Mouse (Mus musculus) lung, postnatal 0 days (tissue): ENCODE measurements at regions not wholly inside any gene's neighbourhood (a gene's known extent, or its start where the extent isn't known, plus 50 kb on each side); places are given as distances from the start of the nearest gene placed in this dataset.

Experiments used
- ATAC-seq: fragments of 200-750 bp; cut with Nextera tagmentation; 2 replicates; pipeline ENCODE4 v1.8.0; 2017; ENCODE audit warnings: moderate library complexity
- DNase-seq: peaks from one replicate; pipeline ENCODE4 v3.0.0-alpha.2; 2016; ENCODE audit warnings: low spot score
- H3K27ac ChIP-seq: fragments of 300-500 bp; sonication (generic); 2 replicates; pipeline ENCODE4 v1.5.1; 2014; ENCODE audit warnings: antibody characterized with exemption, mild to moderate bottlenecking, low read length, mixed read lengths
- H3K27me3 ChIP-seq: fragments of 300-500 bp; sonication (generic); replicated peaks from 2 replicates; pipeline ENCODE4 v1.6.1; 2014; ENCODE audit warnings: low read length, mixed read lengths; ENCODE audit not compliant: insufficient read depth
- H3K36me3 ChIP-seq: fragments of 300-500 bp; sonication (generic); 2 replicates; pipeline ENCODE4 v1.6.1; 2014; ENCODE audit warnings: low read length, mixed read lengths; ENCODE audit not compliant: insufficient read depth
- H3K4me1 ChIP-seq: fragments of 300-500 bp; sonication (generic); 2 replicates; pipeline ENCODE4 v1.6.1; 2014; ENCODE audit warnings: antibody characterized with exemption, low read depth, low read length, mixed read lengths; ENCODE audit not compliant: insufficient read depth
- H3K4me2 ChIP-seq: fragments of 300-500 bp; sonication (generic); replicated peaks from 2 replicates; pipeline ENCODE4 v1.6.1; 2014; ENCODE audit warnings: low read depth, mild to moderate bottlenecking, low read length, moderate library complexity, mixed read lengths
- H3K4me3 ChIP-seq: fragments of 300-500 bp; sonication (generic); 2 replicates; pipeline ENCODE4 v1.5.1; 2014; ENCODE audit warnings: low read depth, low read length
- H3K9ac ChIP-seq: fragments of 300-500 bp; sonication (generic); replicated peaks from 2 replicates; pipeline ENCODE4 v1.6.1; 2014; ENCODE audit warnings: low read depth, mild to moderate bottlenecking
- H3K9me3 ChIP-seq: fragments of 300-500 bp; sonication (generic); 2 replicates; pipeline ENCODE4 v1.6.1; 2016; ENCODE audit warnings: low read length, mixed read lengths
- CTCF ChIP-seq: IDR thresholded peaks from 2 replicates; pipeline ENCODE4 v1.5.1; 2016; ENCODE audit warnings: antibody characterized with exemption, mild to moderate bottlenecking
- EP300 ChIP-seq: IDR thresholded peaks from 2 replicates; pipeline ENCODE4 v1.6.1; 2016; ENCODE audit warnings: antibody characterized with exemption, mild to moderate bottlenecking, control low read depth
- WGBS: fragments of 180-500 bp; shearing (Covaris S2); extraction: QIAGEN DNeasy Blood & Tissue Kit; methylation state at CpG from one replicate; pipeline ENCODE4 v1.1.7; 2014; 5-methylcytosine and 5-hydroxymethylcytosine counted together

DNA sequence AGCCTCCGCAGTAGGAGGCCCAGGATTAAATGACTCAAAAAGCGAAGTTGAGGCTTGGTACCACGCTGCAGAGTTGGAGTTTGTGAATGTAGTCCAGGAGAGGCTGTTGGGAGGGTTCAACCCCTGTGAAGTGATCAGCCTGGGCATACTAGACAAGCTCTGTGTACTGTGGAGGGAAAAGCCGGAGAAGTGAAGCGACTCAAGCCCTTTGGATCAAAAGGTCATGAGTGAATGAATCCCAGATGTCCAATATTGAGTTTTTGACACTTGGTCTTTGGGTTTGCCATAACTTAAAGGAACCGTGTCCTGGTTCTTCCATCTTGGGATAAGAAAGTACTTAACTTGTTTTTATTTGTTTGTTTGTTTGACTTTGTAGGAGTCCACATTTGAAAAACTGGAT lies 76.5 kb upstream of the Kitl start:
- Histone ChIP-seq H3K4me1 (no peaks in the 10 kb centered on the region), H3K9ac (no peak overlapping the region), H3K4me3 (no peak overlapping the region), H3K27me3 (no peaks in the 10 kb centered on the region), H3K9me3 (no peaks in the 10 kb centered on the region), H3K4me2 (no peak overlapping the region), H3K36me3 (no peaks in the 10 kb centered on the region), H3K27ac (no peak overlapping the region)
- no peak for DNase-seq
- WGBS, result 90% methylated on average over 6 of the region's 6 CpGs
- no peak for TF ChIP-seq CTCF
- no peak for ATAC-seq

DNA sequence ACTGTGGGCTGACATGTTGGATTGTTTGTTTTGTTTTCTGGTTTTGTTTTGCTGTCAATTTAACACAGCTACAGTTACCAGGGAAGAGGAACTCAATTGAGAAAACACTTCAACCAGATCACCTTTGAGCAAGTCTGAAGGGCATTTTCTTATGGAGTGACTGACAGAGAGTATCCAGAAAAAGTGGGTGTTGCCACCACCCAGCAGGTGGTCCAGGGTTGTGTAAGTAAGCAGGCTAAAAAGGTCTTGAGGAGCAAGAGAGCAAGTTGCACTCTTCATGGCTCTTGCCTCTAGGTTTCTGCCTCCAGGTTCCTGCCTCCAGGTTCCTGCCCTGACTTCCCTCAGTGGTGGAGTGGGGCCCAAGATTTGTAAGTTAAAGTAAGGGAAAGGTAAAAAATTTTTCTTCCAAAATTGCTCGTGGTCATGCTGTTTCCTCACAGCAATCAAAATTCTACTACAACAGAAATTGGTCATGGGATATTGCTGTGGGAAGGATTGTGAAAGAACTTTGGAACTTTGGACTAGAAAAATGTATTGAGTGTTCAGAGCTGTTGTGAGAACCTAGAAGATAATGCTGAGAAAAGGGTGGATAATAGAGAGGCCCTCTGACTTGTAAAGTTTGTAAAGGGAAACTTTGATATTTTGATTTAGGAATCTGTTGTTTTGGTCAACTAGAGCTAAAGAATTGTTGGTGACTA lies 77.4 kb upstream of the Kitl start:
- no peak overlapping the region for H3K27ac ChIP-seq
- no peak for TF ChIP-seq EP300
- TF ChIP-seq CTCF, result no peak
- 81% methylated on average over 1 of the region's 1 CpGs for WGBS
- no peak overlapping the region for H3K9ac ChIP-seq
- H3K9me3 ChIP-seq, result no peaks in the 10 kb centered on the region
- H3K4me2 ChIP-seq, result no peak overlapping the region
- no peak for DNase-seq
- no peak for ATAC-seq
- no peaks in the 10 kb centered on the region for H3K36me3 ChIP-seq
- no peak overlapping the region for H3K4me3 ChIP-seq
- H3K4me1 ChIP-seq, result no peaks in the 10 kb centered on the region
- H3K27me3 ChIP-seq, result no peaks in the 10 kb centered on the region

DNA sequence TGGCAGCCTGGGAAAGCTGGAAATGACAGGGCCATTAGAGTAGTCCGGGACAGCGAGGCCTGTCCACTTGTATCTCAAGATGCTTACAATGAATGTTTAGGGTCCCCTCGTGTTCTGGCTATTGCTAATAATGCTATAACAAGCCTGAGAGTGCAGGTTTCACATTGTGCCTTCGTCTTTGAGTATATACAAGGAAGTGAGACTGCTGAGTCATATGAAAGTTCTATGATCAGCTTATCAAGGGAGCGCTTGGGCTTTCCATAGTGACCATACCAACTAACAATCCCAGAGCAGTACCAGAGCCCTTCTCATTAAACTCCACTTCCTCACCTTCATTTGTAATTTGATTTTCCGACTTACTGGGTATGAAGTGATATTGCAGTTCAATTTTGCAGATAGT lies 86.2 kb upstream of the Kitl start:
- ATAC-seq, result no peak
- peaks cover 5% of the 10 kb centered on the region; the same call in 1 of the 2 replicates for H3K4me1 ChIP-seq
- TF ChIP-seq EP300 (no peak), CTCF (no peak)
- no peaks in the 10 kb centered on the region for H3K27me3 ChIP-seq
- WGBS, result 81% methylated on average over 6 of the region's 6 CpGs
- H3K36me3 ChIP-seq, result no peaks in the 10 kb centered on the region
- no peak for DNase-seq
- no peaks in the 10 kb centered on the region for H3K9me3 ChIP-seq
- no peak overlapping the region for H3K4me2 ChIP-seq
- no peak overlapping the region for H3K4me3 ChIP-seq
- no peak overlapping the region for H3K9ac ChIP-seq
- H3K27ac ChIP-seq, result no peak overlapping the region

DNA sequence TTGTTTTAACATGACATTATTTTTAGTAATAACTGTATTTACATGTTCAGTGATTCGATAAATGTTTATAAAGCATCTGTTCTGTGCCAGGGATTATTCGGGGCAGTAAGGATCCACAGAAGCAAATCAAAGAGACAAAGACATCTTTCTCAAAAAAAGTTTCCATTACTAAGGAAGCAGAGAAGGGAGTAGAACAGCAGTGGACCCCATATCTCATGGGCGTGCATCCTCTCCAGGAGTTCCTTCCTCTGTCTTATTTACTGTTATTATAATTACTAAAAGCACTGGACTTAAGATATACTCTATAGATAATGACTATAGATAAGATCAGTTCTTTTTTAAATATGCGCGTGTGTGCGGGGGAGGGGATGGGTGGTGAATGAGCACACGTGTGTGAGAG lies 87.5 kb upstream of the Kitl start:
- peaks cover 5% of the 10 kb centered on the region; the same call in 1 of the 2 replicates for H3K4me1 ChIP-seq
- no peak overlapping the region for H3K9ac ChIP-seq
- no peaks in the 10 kb centered on the region for H3K27me3 ChIP-seq
- no peaks in the 10 kb centered on the region for H3K9me3 ChIP-seq
- no peak overlapping the region for H3K4me3 ChIP-seq
- peak; percentile 56 for ATAC-seq
- no peak overlapping the region for H3K27ac ChIP-seq
- DNase-seq, result peak; percentile 20
- H3K4me2 ChIP-seq, result no peak overlapping the region
- TF ChIP-seq EP300, result peak; percentile 63; the same call in 1 of the 2 replicates
- no peak for TF ChIP-seq CTCF
- WGBS, result 63% methylated on average over 7 of the region's 7 CpGs
- no peaks in the 10 kb centered on the region for H3K36me3 ChIP-seq

DNA sequence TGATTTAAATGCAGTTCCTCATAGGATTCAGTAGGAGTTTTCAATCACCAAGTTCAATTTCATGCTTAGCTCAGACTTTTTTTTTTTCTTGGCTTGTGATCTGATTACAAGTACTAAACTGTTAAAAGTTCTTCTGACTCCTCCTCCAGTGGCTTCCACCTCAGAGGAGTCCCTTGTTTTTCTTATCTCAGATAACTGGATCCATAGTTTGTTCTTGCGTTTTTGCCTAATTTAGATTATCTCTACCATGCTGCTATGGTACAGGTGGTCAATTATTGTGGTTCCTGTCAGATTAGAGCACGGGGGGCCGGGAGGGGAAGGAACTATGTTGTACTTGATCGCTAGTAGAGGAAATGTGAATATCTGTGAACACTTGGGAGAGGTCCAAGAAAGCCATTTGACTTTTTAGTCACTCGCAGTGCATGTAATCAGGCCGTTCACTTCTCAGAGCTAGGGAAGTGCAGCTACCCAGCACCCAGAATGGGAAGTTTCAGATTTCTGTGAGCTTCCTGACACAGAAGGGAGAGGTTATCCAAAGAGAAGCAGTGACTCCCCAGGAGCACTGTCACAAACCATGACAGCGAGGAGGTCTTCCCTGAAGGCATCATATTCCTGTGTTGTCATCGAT lies 89.0 kb upstream of the Kitl start:
- no peak for ATAC-seq
- Histone ChIP-seq H3K4me1 (peaks cover 5% of the 10 kb centered on the region; the same call in 1 of the 2 replicates), H3K4me3 (no peak overlapping the region), H3K27me3 (no peaks in the 10 kb centered on the region), H3K9ac (no peak overlapping the region), H3K4me2 (no peak overlapping the region), H3K9me3 (no peaks in the 10 kb centered on the region), H3K36me3 (no peaks in the 10 kb centered on the region), H3K27ac (no peak overlapping the region)
- TF ChIP-seq EP300, result no peak
- TF ChIP-seq CTCF, result no peak
- 29% methylated on average over 8 of the region's 8 CpGs for WGBS
- no peak for DNase-seq

DNA sequence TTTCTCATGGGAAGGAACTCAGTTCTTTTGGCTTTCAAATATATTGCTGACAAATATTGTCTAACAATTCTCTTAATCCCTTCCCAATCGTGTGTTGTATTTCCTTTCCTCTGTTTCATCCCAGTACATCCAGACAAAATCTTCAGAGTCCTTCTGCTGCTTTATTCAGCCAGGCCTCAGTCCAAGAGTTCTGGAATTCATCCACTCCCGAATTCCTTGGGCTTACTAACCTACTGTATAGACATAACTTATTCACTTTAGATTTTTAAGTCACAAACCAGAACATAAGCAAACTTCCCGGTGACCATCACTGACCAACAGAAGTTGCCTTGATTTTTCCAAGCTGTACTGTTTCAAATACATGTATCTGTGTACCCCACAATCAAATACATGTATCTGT lies 90.9 kb upstream of the Kitl start:
- no peak for ATAC-seq
- Histone ChIP-seq H3K9ac (no peak overlapping the region), H3K36me3 (no peaks in the 10 kb centered on the region), H3K4me1 (peaks cover 1% of the 10 kb centered on the region; the same call in 1 of the 2 replicates), H3K27me3 (no peaks in the 10 kb centered on the region), H3K4me2 (no peak overlapping the region), H3K9me3 (no peaks in the 10 kb centered on the region), H3K27ac (no peak overlapping the region), H3K4me3 (no peak overlapping the region)
- 60% methylated on average over 3 of the region's 3 CpGs for WGBS
- DNase-seq, result no peak
- no peak for TF ChIP-seq CTCF
- TF ChIP-seq EP300, result no peak
